In genomic region chr17:15241491-15241890, GRCm38 (mm10) we compare ENCODE assay signal across 25 mouse cellular contexts.
DNase-seq lines count a peak whose midpoint lies in the region; ATAC-seq and TF ChIP-seq lines count a peak whose summit lies in the region.
"Had no signal": no experiment of that assay in that cellular context is flagged by ENCODE, and none has a peak within 500 bp of the region (broad histone marks: within the 10 kb centered on the region; RNA-seq: fewer than 3 reads in every experiment).

No protein-coding gene starts in this region.

- DNase-seq in forebrain, embryonic 11.5 days (ENCODE audit: low spot score): peak; percentile 33
- no peak for DNase-seq in forebrain, embryonic 14.5 days (ENCODE audit: low spot score)
- peak; percentile 51 for DNase-seq in midbrain, embryonic 11.5 days (ENCODE audit: low spot score, missing footprints)
- DNase-seq in ES-E14 (ENCODE audit: low read depth, low spot score): no peak
- no peak for DNase-seq in right cerebral cortex, postnatal 36 days (ENCODE audit: low spot score in 2 of 2)
- DNase-seq: adrenal gland, adult 2 months; adrenal gland, postnatal 10 days; adrenal gland, postnatal 25 days; B cell, adult 2 months; cerebellum, adult 11 months; cerebellum, adult 18-20 months; cerebellum, adult 8-10 months; cerebellum, adult 9-11 months; cerebellum, postnatal 14 days; cerebellum, postnatal 36 days; embryo, embryonic 11 days had no signal

- in situ Hi-C loops in ES-E14 (cut with MboI; ENCODE audit: low sequenced_read_pairs in 2 of 2, unreplicated experiment in 2 of 2): no loop called here

- H3K27ac ChIP-seq in forebrain, embryonic 11.5 days (ENCODE audit: low read depth, low read length): no peak overlapping the region
- no peak overlapping the region for H3K27ac ChIP-seq in forebrain, embryonic 14.5 days (ENCODE audit: low read depth, low read length)
- H3K27ac ChIP-seq in midbrain, embryonic 11.5 days (ENCODE audit: low read depth, low read length): no peak overlapping the region
- H3K27ac ChIP-seq in midbrain, embryonic 16.5 days (ENCODE audit: low read length): no peak overlapping the region
- H3K27ac ChIP-seq in ES-E14 (ENCODE audit: insufficient read depth, low read depth, low read length, poor library complexity, severe bottlenecking): no peak overlapping the region
- H3K27ac ChIP-seq: embryonic facial prominence, embryonic 13.5 days; embryonic facial prominence, embryonic 15.5 days; forebrain, embryonic 10.5 days; forebrain, embryonic 13.5 days had no signal

- no peaks in the 10 kb centered on the region for H3K27me3 ChIP-seq in forebrain, embryonic 11.5 days (ENCODE audit: control insufficient read depth, insufficient read depth, low read length)
- H3K27me3 ChIP-seq in forebrain, embryonic 14.5 days (replicated peaks; ENCODE audit: control insufficient read depth, insufficient read depth, low read length): no peaks in the 10 kb centered on the region
- H3K27me3 ChIP-seq in midbrain, embryonic 11.5 days (ENCODE audit: control insufficient read depth, insufficient read depth, low read length): no peaks in the 10 kb centered on the region
- H3K27me3 ChIP-seq in midbrain, embryonic 16.5 days (ENCODE audit: control insufficient read depth, insufficient read depth, low read depth, low read length): no peaks in the 10 kb centered on the region
- H3K27me3 ChIP-seq: CH12.LX; embryonic facial prominence, embryonic 13.5 days; embryonic facial prominence, embryonic 15.5 days; forebrain, embryonic 13.5 days had no signal

- WGBS in forebrain, embryonic 11.5 days: 89% methylated on average over 1 of the region's 1 CpGs
- WGBS in forebrain, embryonic 14.5 days: 87% methylated on average over 1 of the region's 1 CpGs
- 86% methylated on average over 1 of the region's 1 CpGs for WGBS in midbrain, embryonic 11.5 days
- WGBS in midbrain, embryonic 16.5 days: 100% methylated on average over 1 of the region's 1 CpGs

- no peaks in the 10 kb centered on the region for H3K4me1 ChIP-seq in forebrain, embryonic 11.5 days (replicated peaks; ENCODE audit: control insufficient read depth, insufficient read depth, low read length)
- H3K4me1 ChIP-seq in forebrain, embryonic 14.5 days (ENCODE audit: control insufficient read depth, insufficient read depth, low read length): no peaks in the 10 kb centered on the region
- H3K4me1 ChIP-seq in midbrain, embryonic 11.5 days (ENCODE audit: control insufficient read depth, insufficient read depth, low read length): no peaks in the 10 kb centered on the region
- no peaks in the 10 kb centered on the region for H3K4me1 ChIP-seq in midbrain, embryonic 16.5 days (ENCODE audit: control insufficient read depth, insufficient read depth, low read length)
- peaks cover 0 to 5% of the 10 kb centered on the region in 2 experiments; a peak in 2 of 4 replicates for H3K4me1 ChIP-seq in ES-E14 (ENCODE audit: control insufficient read depth in 2 of 2, insufficient read depth in 2 of 2, low read length in 2 of 2, poor library complexity in 1 of 2)
- H3K4me1 ChIP-seq: embryonic facial prominence, embryonic 13.5 days; embryonic facial prominence, embryonic 15.5 days; forebrain, embryonic 13.5 days had no signal

- no peak overlapping the region for H3K4me3 ChIP-seq in forebrain, embryonic 11.5 days (ENCODE audit: low read depth, low read length)
- no peak overlapping the region for H3K4me3 ChIP-seq in forebrain, embryonic 14.5 days (ENCODE audit: low read depth, low read length)
- no peak overlapping the region for H3K4me3 ChIP-seq in midbrain, embryonic 11.5 days (ENCODE audit: low read depth, low read length)
- no peak overlapping the region for H3K4me3 ChIP-seq in midbrain, embryonic 16.5 days (ENCODE audit: low read depth, low read length)
- peak overlapping the region; percentile 7 to 74; a peak in 3 of 4 replicates for H3K4me3 ChIP-seq in ES-E14 (ENCODE audit: insufficient read depth in 1 of 2, low read depth in 1 of 2, low read length in 2 of 2, poor library complexity in 1 of 2, severe bottlenecking in 1 of 2)
- H3K4me3 ChIP-seq: embryonic facial prominence, embryonic 13.5 days; embryonic facial prominence, embryonic 15.5 days; erythroblast, embryonic 14.5 days; forebrain, embryonic 10.5 days; forebrain, embryonic 13.5 days had no signal

- no peaks in the 10 kb centered on the region for H3K36me3 ChIP-seq in forebrain, embryonic 11.5 days (ENCODE audit: control insufficient read depth, insufficient read depth, low read length)
- no peaks in the 10 kb centered on the region for H3K36me3 ChIP-seq in forebrain, embryonic 14.5 days (ENCODE audit: control insufficient read depth, insufficient read depth, low read length)
- no peaks in the 10 kb centered on the region for H3K36me3 ChIP-seq in midbrain, embryonic 11.5 days (ENCODE audit: control insufficient read depth, insufficient read depth, low read length)
- no peaks in the 10 kb centered on the region for H3K36me3 ChIP-seq in midbrain, embryonic 16.5 days (ENCODE audit: control insufficient read depth, insufficient read depth, low read length)
- H3K36me3 ChIP-seq in ES-E14 (ENCODE audit: control insufficient read depth, insufficient read depth, low read length, poor library complexity, severe bottlenecking): no peaks in the 10 kb centered on the region
- H3K36me3 ChIP-seq: embryonic facial prominence, embryonic 13.5 days; embryonic facial prominence, embryonic 15.5 days; forebrain, embryonic 10.5 days had no signal

- no peak overlapping the region for H3K4me2 ChIP-seq in forebrain, embryonic 11.5 days (ENCODE audit: low read depth, low read length, severe bottlenecking)
- H3K4me2 ChIP-seq in forebrain, embryonic 14.5 days (ENCODE audit: low read length): no peak overlapping the region
- H3K4me2 ChIP-seq in midbrain, embryonic 11.5 days: no peak overlapping the region
- no peak overlapping the region for H3K4me2 ChIP-seq in midbrain, embryonic 16.5 days (ENCODE audit: low read length)
- H3K4me2 ChIP-seq: embryonic facial prominence, embryonic 13.5 days; embryonic facial prominence, embryonic 15.5 days; forebrain, embryonic 13.5 days had no signal

- ATAC-seq in forebrain, embryonic 11.5 days (replicated peaks; ENCODE audit: low FRiP score): no peak
- no peak for ATAC-seq in forebrain, embryonic 14.5 days
- ATAC-seq in midbrain, embryonic 11.5 days (ENCODE audit: low FRiP score): no peak
- ATAC-seq in midbrain, embryonic 16.5 days: no peak
- ATAC-seq: CD4-positive, CD25-positive, alpha-beta regulatory T cell, adult 4 months; forebrain, embryonic 13.5 days; forebrain, embryonic 16.5 days had no signal

- no peaks in the 10 kb centered on the region for H3K9me3 ChIP-seq in forebrain, embryonic 11.5 days (ENCODE audit: control insufficient read depth, low read length)
- H3K9me3 ChIP-seq in forebrain, embryonic 14.5 days (replicated peaks; ENCODE audit: control insufficient read depth, low read length): no peaks in the 10 kb centered on the region
- no peaks in the 10 kb centered on the region for H3K9me3 ChIP-seq in midbrain, embryonic 11.5 days (ENCODE audit: control insufficient read depth, low read length)
- H3K9me3 ChIP-seq in midbrain, embryonic 16.5 days (replicated peaks; ENCODE audit: control insufficient read depth, low read length, poor library complexity, severe bottlenecking): no peaks in the 10 kb centered on the region
- no peaks in the 10 kb centered on the region for H3K9me3 ChIP-seq in ES-E14 (ENCODE audit: control insufficient read depth, insufficient read depth, low read depth, low read length)
- H3K9me3 ChIP-seq: embryonic facial prominence, embryonic 13.5 days; embryonic facial prominence, embryonic 15.5 days; forebrain, embryonic 10.5 days; forebrain, embryonic 13.5 days had no signal

- no peak overlapping the region for H3K9ac ChIP-seq in forebrain, embryonic 11.5 days (ENCODE audit: low read length)
- H3K9ac ChIP-seq in forebrain, embryonic 14.5 days (ENCODE audit: low read length): no peak overlapping the region
- no peak overlapping the region for H3K9ac ChIP-seq in midbrain, embryonic 11.5 days (ENCODE audit: low read length)
- no peak overlapping the region for H3K9ac ChIP-seq in midbrain, embryonic 16.5 days (ENCODE audit: low read depth, low read length)
- no peak overlapping the region for H3K9ac ChIP-seq in ES-E14 (ENCODE audit: insufficient read depth, low read depth, low read length, poor library complexity, severe bottlenecking)
- H3K9ac ChIP-seq: embryonic facial prominence, embryonic 13.5 days; embryonic facial prominence, embryonic 15.5 days; forebrain, embryonic 13.5 days had no signal

TF ChIP-seq in ES-E14, 5 proteins besides CTCF, POLR2A, EP300 and RAD21:
- TF ChIP-seq CHD2 (IDR thresholded peaks at IDR 0.05; ENCODE audit: low read depth, low read length): no peak
- no peak for TF ChIP-seq HCFC1 (IDR thresholded peaks at IDR 0.05; ENCODE audit: borderline replicate concordance, insufficient read depth, low read length)
- no peak for TF ChIP-seq MAFK (IDR thresholded peaks at IDR 0.05; ENCODE audit: insufficient read depth, low read depth, low read length)
- TF ChIP-seq ZNF384 (IDR thresholded peaks at IDR 0.05; ENCODE audit: low read depth, low read length): no peak
- no peak for TF ChIP-seq ZC3H11A (IDR thresholded peaks at IDR 0.05; ENCODE audit: borderline replicate concordance, low read depth, low read length)

Comparison
In these comparisons a context has a peak if more than half of its experiments do, and no peak if none do; other contexts are left out.
1. DNase-seq: peak in forebrain, embryonic 11.5 days (single experiment) and midbrain, embryonic 11.5 days (single experiment); none in forebrain, embryonic 14.5 days (single experiment), ES-E14 (single experiment) and right cerebral cortex, postnatal 36 days (0 of 2).
2. H3K4me3 ChIP-seq: peak in ES-E14 (2 of 2); none in forebrain, embryonic 11.5 days (single experiment), forebrain, embryonic 14.5 days (single experiment), midbrain, embryonic 11.5 days (single experiment) and midbrain, embryonic 16.5 days (single experiment).